Mouse (Mus musculus): ENCODE data around the gene Tnf.
"Not testable (repeated sequence)": the region's sequence is repeated elsewhere in the genome, so short reads cannot be mapped to it uniquely, and the experiment has no call there.

Gene Tnf

GRCm38 (mm10) chr17:35234090-35234489, 32.3 kb upstream of the Tnf start:
- DNase-seq (ENCODE audit: low spot score in 2 of 2) = not testable (repeated sequence)

GRCm38 (mm10) chr17:35233114-35233980, 31.5 kb upstream of the Tnf start, which contains the start of gene Atp6v1g2:
Gene Atp6v1g2 (plus strand): TSS chr17:35233660.
- DNase-seq (ENCODE audit: low spot score in 2 of 2) = peak; percentile 41 to 61

DNA sequence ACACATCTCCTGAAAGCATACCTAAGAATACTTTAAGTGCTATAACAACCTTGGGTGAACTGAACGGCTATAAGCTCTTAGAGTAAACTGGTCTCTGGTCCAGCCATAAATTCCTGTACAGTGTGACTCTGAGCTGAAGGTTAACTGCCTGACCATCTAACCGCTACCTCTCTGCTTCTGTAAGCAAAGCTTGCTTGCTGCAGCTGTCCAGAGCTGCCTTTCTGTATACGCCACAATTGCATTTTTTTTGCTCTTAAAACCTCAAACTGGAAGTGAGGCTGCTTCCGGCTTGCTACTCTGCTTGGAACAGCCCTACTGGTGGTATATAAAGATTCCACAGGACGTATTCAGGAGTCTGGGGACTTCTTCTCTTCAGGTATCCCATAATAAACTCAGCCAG, 30.9 kb upstream of the Tnf start:
- DNase-seq (ENCODE audit: low spot score in 2 of 2) = peak in 1 of 2 experiments; percentile 57

- peak; percentile 79 to 88 for DNase-seq (ENCODE audit: low spot score in 2 of 2)
Measured at GRCm38 (mm10) chr17:35232043-35232442, 30.2 kb upstream of the Tnf start.

GRCm38 (mm10) chr17:35231022-35231421, 29.2 kb upstream of the Tnf start:
- DNase-seq (ENCODE audit: low spot score in 2 of 2) = no peak

- peak in 1 of 2 experiments; percentile 52 for DNase-seq (ENCODE audit: low spot score in 2 of 2)
Measured at GRCm38 (mm10) chr17:35226561-35227046, 24.8 kb upstream of the Tnf start.

DNA sequence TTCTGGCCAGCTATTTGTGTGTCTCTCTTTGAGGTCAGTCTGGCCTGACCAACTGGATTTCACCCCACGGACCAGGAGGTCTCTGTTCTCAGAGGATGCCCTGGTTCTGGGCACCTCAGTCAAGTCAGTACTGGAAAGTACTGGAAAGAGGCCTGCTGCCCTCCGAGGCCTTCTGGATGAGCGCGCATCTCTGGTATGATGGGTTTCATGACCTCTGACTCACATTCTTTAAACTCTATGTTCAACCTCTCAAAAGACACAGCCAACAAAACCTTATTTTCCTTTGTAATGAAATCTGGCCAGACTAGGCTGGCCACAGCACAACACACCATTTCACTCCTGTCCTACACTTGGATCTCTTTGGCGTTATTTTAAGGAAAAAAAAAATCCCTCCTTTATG, 23.6 kb upstream of the Tnf start:
- no peak for DNase-seq (ENCODE audit: low spot score in 2 of 2)

GRCm38 (mm10) chr17:35224641-35225040, 22.8 kb upstream of the Tnf start:
- no peak for DNase-seq (ENCODE audit: low spot score in 2 of 2)

GRCm38 (mm10) chr17:35222299-35222698, 20.5 kb upstream of the Tnf start:
- no peak for DNase-seq (ENCODE audit: low spot score in 2 of 2)

DNA sequence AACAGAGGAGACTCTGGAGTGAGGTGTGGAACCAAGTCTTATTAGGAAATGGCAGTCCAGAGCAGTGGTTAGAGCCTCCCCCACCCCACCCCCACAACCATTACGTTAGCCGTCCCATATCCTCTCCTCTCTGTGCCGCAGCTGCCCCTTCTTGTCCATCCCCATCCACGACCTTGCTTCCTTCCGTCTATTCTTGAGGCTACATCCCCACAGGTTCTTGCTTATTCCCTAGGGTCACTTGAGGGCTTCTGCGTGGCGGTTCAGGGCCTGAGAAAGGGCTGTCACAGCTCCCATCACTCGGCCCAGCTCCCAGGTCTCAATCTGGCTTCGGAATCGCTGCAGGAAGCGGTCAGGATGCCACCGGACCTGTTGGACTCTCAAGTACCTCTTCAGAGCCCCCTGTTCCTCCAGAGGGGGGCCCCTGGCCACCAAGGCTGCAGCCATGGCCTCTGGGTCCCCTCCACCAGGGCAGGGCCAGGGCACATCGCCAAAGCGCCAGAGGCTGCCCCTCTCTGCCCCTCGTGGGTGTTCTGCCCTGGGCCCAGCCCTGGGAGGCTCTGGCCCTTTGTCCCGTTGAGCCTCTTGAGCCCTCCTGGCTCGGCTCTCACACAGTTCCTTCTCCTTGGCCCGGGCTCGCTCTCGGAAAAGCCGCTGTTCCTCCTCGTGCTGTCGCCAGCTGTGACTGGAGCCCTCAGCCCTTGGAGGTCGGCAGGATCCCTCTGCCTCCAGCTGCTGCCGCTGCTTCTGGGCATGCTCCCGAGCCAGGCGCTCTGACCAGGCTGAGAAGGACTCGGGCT, 18.5 kb upstream of the Tnf start, which contains the start of gene Gm16181:
Gm16181 (plus strand) TSS at position 679 of the 797 bp plus-strand sequence.
- DNase-seq (ENCODE audit: low spot score in 2 of 2) = no peak

GRCm38 (mm10) chr17:35219601-35220041, 17.8 kb upstream of the Tnf start:
- DNase-seq (ENCODE audit: low spot score in 2 of 2) = peak; percentile 66 to 70

DNA sequence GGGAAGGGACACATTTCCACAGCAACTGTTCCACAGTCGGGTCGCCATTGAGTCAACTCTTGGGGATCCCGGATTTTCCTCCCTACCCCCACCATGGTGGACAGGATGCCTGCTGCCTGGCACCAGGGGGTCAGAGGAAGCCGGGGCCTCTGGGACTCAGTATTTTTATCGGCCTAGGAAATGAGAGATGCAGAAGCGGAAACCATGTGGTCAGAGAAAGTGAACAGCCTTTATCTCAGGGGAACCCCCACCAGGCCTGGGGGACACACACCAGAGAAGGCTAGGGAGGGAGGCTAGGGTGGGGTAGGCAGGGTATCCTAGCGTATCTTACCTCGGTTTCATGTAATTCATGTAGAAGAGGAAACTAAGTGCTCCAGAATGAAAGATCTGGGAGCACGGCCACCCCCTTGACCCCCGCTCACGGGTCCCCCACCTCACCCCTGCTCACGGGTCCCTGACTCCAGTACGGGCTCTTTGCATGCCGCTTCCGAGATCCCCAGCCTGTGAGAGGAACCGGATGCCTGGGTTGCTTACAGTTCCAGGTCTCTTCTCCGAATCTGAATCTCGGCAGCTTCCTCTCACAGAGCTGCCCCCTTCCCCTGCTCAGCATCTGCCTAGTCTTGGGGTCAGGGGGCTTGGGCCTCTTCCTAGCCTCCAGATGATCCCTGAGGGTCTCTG, 16.8 kb upstream of the Tnf start:
- DNase-seq (ENCODE audit: low spot score in 2 of 2) = peak; percentile 90

DNA sequence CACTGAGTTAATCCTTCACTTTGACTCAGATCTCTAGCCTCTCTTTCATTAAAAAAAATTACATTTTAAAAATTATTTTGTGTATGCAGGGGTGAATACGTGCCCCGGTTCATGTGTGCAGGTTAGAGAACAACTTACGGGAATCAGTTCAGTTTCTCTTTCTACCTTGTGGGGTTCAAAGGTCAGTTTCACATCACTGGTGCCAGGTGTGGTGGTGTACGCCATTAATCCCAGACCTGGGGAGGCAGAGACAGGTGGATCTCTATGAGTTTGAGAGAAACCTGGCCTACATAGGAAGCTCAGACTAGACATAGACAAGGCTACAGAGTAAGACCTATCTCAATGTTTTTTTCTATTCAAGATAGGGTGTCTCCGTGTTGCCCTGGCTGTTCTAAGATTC, 11.3 kb upstream of the Tnf start:
- no peak for DNase-seq (ENCODE audit: low spot score in 2 of 2)

GRCm38 (mm10) chr17:35210593-35210992, 8.8 kb upstream of the Tnf start:
- no peak for DNase-seq (ENCODE audit: low spot score in 2 of 2)

GRCm38 (mm10) chr17:35209785-35210535, 8.2 kb upstream of the Tnf start:
- DNase-seq (ENCODE audit: low spot score in 2 of 2) = peak; percentile 86 to 89

DNA sequence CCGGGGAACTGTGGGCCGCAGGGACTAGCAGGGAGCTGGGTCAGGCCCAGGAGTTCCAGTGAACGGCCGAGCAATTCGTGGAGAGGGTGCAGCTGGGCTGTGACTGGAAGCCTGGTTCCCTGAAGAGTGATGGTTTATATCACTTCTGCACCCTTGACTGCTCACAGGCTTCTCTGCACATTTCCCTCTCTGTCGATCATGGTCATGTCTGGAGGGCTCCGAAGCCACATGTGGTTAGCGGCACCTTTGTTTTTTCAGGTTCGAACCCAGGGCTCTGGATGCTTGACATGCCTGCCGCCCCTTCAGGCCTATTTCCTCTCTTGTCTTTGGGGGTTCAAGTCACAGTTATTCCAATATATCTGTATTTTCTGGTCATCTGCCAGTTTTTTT, 3.6 kb upstream of the Tnf start:
- DNase-seq (ENCODE audit: low spot score in 2 of 2) = peak; percentile 58 to 67

GRCm38 (mm10) chr17:35204494-35205379, 2.9 kb upstream of the Tnf start, which contains the start of gene Lta:
Gene Lta (minus strand): TSS chr17:35205351.
- DNase-seq (ENCODE audit: low spot score in 2 of 2) = peak; percentile 85 to 87

DNA sequence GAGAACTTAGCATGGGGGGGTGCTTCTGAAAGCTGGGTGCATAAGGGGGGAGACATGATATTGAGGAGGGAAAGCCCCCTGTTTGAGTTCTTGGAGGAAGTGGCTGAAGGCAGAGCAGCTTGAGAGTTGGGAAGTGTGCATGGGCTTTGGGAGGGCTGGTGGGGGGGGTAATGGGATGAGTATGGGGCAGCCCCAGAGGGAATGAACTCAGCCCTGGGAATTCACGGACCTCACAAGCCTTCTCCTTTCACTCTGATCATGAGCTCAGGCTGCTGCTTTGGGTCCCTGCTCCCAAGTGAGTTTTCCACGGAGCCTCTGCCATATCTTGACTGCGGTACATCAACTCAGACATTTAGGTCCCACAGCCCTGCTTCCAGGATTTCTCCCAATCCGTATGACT, 635 bp upstream of the Tnf start:
- no peak for DNase-seq (ENCODE audit: low spot score in 2 of 2)

GRCm38 (mm10) chr17:35201128-35201527, 679 bp downstream of the Tnf start:
- DNase-seq (ENCODE audit: low spot score in 2 of 2) = peak; percentile 56 to 64

GRCm38 (mm10) chr17:35200398-35200797, 1.4 kb downstream of the Tnf start:
- DNase-seq (ENCODE audit: low spot score in 2 of 2) = peak; percentile 77 to 82
